Mouse (Mus musculus) ES-CJ7 (cell line): ENCODE results near the gene Proca1.

Experiments
- DNase-seq: peaks from one replicate; pipeline ENCODE4 v3.0.0; 2011; ENCODE audit warnings: low read depth, low spot score

The Proca1 gene

DNA sequence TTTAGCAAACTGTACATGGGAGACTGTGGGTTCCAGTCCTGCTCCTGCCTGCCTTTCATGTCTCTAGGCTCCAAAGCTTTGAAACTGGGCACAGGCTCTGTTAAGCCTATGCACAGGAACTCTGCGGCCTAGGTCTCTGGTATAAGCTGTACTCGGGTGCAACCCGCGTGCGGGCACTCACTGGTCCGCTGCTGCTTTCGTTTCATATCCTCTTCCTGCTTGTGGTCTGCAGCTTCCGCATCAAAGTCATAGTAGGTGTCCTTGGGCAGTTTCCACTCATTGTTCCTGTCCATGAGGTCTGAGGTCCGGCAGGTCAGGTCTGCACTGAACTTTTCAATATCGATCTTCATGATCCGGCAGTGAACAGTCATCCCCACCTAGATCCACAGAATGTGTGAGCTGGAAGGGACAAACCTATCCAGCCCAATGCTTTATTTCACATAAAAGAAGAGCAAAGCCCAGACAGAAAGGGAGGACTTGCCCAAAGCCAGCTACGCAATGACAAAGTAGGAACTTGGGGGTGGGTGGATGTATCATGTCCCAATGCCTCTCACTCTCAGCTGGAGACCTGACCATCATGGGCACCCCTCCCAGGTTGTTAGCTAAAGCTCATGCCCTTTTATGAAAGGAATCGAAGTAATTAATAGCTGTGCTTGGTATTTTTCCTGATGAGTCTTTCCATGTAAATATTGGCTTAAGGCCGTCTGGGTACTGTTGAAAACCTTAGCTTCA, 20.1 kb downstream of the Proca1 start:
- no peak for DNase-seq

GRCm38 (mm10) chr11:78215709-78216317, 22.6 kb downstream of the Proca1 start:
- no peak for DNase-seq

DNA sequence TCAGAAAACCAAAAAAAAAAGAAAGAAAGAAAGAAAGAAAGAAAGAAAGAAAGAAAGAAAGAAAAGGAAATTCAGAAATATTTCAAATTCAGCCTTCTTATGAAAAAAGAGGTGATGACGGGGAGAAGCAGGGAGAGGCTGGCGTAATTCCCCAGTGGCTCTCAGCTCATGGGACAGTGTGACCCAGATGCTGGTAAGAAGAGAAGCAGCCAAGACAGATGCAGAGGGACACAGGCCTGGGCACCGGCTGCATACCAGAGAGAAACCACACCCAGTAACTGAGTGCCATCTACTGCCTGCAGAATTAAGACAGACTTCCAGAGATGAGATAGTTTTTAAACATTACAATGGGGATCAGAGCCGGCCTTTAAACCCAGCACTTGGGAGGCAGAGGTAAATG, 30.4 kb downstream of the Proca1 start:
- DNase-seq = no peak

DNA sequence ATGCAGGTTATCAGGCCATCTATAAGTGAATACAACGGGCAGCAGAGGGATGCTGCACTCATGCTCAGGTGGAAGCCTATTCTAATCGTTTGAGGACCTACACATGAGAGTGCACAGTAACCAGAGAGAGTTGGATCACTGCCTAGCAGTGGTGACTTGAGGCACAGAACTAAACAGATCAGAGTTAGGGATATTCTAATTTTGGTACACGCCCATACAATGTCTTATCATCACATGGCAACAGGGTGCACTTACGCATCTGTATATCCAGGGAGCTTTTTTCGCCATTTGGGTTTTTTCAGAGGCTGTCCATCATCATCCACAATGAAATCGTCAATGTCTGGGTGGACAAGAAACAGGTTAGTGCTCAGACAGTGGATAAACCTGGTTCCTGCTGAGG, 38.3 kb downstream of the Proca1 start:
- no peak for DNase-seq

DNA sequence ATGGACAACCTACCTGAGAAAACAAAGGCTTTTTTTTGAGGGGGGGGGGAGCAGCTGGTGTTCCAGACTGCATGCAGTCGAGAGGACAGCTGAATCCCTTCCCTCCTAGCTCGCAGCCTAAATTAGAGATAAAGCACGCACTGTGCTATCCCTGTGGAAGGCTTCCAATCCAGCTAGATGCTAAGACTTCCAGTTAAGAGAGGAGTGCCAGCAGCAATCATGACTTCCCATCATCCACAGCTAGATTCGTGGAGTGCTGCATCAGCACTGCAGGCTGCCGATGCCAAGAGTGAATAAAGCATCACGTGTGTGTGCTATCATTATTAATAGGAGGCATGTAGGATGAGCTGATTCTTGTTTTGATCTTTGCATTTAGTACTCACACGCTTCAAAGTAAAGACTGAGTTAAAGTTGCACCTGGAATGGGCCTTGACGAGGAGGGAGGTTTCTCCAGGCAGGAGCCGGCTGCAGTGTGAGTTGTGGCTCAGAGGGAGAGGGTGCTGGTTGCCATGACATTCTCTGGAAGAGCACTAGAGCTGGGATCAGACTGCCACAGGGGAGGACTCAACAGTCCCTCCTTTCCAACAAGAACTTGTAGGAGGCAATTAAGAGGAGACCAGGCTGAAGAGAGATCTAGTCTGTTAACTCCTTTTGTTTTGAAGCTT, 47.1 kb downstream of the Proca1 start:
- DNase-seq = no peak

GRCm38 (mm10) chr11:78245261-78245626, 52.1 kb downstream of the Proca1 start:
- DNase-seq = no peak

DNA sequence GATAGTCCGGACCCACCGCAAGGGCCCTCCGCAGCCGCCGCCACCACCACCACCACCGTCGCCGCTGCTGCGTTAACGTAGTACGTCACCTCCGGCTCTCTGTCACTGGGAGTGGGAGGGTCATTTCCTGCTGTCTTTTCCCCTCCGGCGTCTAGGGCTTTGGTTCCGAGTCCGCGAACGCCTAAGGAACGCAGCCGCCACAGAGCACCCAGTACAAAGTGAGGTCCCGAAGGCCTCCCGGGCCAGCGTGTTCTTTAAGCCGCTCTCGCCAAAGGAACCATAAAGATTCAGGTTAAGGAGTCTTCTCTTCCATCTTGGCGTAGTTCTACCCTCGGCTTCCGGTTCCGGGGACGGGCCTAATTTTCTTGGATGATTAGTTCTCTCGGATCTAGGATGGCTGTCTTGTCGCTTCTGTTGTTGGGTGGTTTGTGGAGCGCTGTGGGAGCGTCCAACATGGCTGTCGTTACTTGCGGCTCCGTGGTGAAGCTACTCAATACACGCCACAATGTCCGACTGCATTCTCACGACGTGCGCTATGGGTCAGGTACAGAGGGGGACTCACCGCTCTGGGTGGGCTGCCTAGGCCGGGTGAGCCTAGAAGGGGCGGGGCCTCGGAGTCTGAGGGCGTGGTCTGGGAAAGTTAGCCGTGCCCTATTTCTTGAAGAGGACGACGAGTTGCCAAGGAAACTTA, 52.6 kb downstream of the Proca1 start, which contains the start of the genes Sdf2 and Supt6:
Gene Sdf2 (plus strand): TSS at position 120 of the 691 bp plus-strand sequence.
Gene Supt6 (minus strand): TSS at position 361 of the 691 bp plus-strand sequence.
- DNase-seq = peak; percentile 92

DNA sequence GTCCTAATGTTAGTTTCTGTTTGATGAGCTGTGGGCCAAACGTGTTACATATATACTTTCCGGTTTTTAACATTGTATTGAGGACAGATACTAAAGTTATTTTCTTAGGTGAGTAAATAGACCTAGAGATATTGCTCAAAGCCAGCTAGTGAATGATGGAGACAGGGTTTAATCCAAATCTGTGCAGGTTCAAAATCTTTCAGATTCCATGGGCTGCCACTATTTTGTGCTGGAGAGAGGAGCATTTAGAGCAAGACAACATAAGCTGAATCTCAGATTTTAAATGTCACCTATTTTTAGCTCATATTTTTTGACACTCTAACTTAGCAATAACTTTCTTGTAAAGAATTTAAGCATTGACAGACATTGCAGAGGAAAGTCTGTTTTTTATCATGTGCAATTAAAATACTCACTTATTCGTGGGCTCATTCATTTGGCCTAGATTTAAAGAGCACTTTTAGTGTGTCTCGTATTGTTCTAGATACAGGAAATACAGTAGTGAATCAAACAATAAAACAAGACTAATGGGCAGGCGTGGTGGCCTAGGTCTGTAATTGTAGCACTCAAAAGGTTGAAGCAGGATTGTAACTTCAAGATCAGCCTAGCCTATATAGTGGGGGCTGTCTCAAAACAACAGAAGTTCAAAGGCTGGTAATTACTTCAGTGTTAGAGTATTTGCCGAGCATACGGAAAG, 53.3 kb downstream of the Proca1 start:
- DNase-seq = no peak

- no peak for DNase-seq
These were observed 53.8 kb downstream of the Proca1 start for GRCm38 (mm10) chr11:78247012-78247348.

GRCm38 (mm10) chr11:78247727-78248140, 54.5 kb downstream of the Proca1 start:
- peak; percentile 98 for DNase-seq
